Mouse (Mus musculus) cerebellum, adult 2 months (tissue): Measurements from ENCODE around the gene Parpbp.

Experiments used
- CTCF ChIP-seq: fragments of 200-500 bp; IDR thresholded peaks from 2 replicates; pipeline ENCODE4 v1.5.1; 2011; ENCODE audit warnings: low read depth, mild to moderate bottlenecking, control low read depth, low read length, moderate library complexity, borderline replicate concordance; ENCODE audit not compliant: insufficient read depth
- POLR2A ChIP-seq: fragments of 200-500 bp; IDR thresholded peaks from 2 replicates; pipeline ENCODE4 v1.6.1; 2011; ENCODE audit warnings: low read length, control low read depth, borderline replicate concordance; ENCODE audit not compliant: insufficient read depth

GRCm38 (mm10) chr10:88056950-88057649 is 89.6 kb downstream of the Parpbp start:
- TF ChIP-seq POLR2A (no peak), CTCF (no peak)
